Mouse (Mus musculus) C2C12 (cell line): ENCODE data around the gene Ezr.

ENCODE experiments used
- CEBPB ChIP-seq: IDR thresholded peaks from one replicate; pipeline ENCODE4 v1.6.1; 2011; ENCODE audit warnings: low read depth, mild to moderate bottlenecking, control low read depth, moderate library complexity
- CTCF ChIP-seq: IDR thresholded peaks from one replicate; pipeline ENCODE4 v1.5.1; 2011; ENCODE audit not compliant: control insufficient read depth, insufficient read depth, insufficient read length
- FOSL1 ChIP-seq: IDR thresholded peaks from one replicate; pipeline ENCODE4 v1.8.0; 2011; ENCODE audit warnings: mild to moderate bottlenecking, low read length; ENCODE audit not compliant: poor library complexity, insufficient read depth, severe bottlenecking
- MAX ChIP-seq: IDR thresholded peaks from one replicate; pipeline ENCODE4 v1.6.1; 2011; ENCODE audit warnings: mild to moderate bottlenecking, control low read depth
- MYOD1 ChIP-seq: IDR thresholded peaks from one replicate; pipeline ENCODE4 v1.6.1; 2011; ENCODE audit warnings: low read depth; ENCODE audit not compliant: control insufficient read depth, insufficient read length
- MYOG ChIP-seq: IDR thresholded peaks from one replicate; pipeline ENCODE4 v1.6.1; 2011; ENCODE audit not compliant: control insufficient read depth, insufficient read length; ENCODE audit errors: extremely low read depth
- USF1 ChIP-seq: IDR thresholded peaks from one replicate; pipeline ENCODE4 v1.6.1; 2011; ENCODE audit warnings: low read depth, mild to moderate bottlenecking, control low read depth, moderate library complexity

DNA sequence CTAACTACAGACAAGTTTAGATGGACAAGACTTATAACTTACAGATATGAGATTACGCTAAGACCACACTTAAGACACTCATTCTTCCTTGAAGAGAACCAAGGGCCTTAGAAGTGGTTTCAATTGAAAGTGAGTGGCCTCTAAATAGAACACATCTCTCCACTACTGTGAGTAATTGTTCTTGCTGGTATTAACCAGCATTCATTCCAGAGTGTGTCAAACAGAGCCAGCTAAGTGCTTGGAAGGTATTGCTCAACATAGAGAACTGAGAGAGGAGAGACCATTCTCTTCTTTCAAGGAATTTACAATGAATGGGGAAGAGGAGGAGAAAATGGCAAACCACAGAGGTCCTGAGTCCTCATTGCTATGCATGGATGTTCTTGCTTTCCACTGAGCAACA, 21.0 kb upstream of the Ezr start:
- TF ChIP-seq CTCF (no peak), USF1 (no peak), CEBPB (no peak), MAX (no peak), MYOD1 (no peak), FOSL1 (no peak), MYOG (no peak)
